Mouse (Mus musculus) testis, postnatal 10 days (tissue): ENCODE measurements at regions not wholly inside any gene's neighbourhood (a gene's known extent, or its start where the extent isn't known, plus 50 kb on each side); places are given as distances from the start of the nearest gene placed in this dataset.

Experiments used
- DNase-seq: peaks from one replicate; pipeline ENCODE4 v3.0.0; 2021; ENCODE audit warnings: low spot score

GRCm38 (mm10) chr19:60032667-60033066, 89.2 kb upstream of the Rab11fip2 start:
- DNase-seq, result no peak

GRCm38 (mm10) chr19:60030212-60030788, 86.8 kb upstream of the Rab11fip2 start:
- DNase-seq, result no peak

GRCm38 (mm10) chr19:60029720-60030119, 86.3 kb upstream of the Rab11fip2 start:
- DNase-seq, result no peak

GRCm38 (mm10) chr19:60015614-60016300, 72.3 kb upstream of the Rab11fip2 start:
- no peak for DNase-seq

- DNase-seq, result no peak
Observed at GRCm38 (mm10) chr19:59995557-59995956, 52.1 kb upstream of the Rab11fip2 start.
